Mouse (Mus musculus): ENCODE measurements around the gene Hacd4.

- no peak for TF ChIP-seq CTCF (IDR thresholded peaks at IDR 0.05; ENCODE audit: low read depth, low read length)
- no peak for TF ChIP-seq POLR2A (IDR thresholded peaks at IDR 0.05; ENCODE audit: borderline replicate concordance, low read depth, low read length)
These were observed 1.6 kb downstream of the Hacd4 start for GRCm38 (mm10) chr4:88437166-88437565.

Data from bone marrow macrophage, adult 2 months (primary cell).